Mouse (Mus musculus): ENCODE measurements around the gene Eef1a2. TPM values are rescaled to one million over a fixed set of nuclear protein-coding genes. Genes with fewer than 3 reads are reported as not detected.

Gene Eef1a2
- polyA plus RNA-seq, 1 experiment from 2014 or later = 0.32 TPM

DNA sequence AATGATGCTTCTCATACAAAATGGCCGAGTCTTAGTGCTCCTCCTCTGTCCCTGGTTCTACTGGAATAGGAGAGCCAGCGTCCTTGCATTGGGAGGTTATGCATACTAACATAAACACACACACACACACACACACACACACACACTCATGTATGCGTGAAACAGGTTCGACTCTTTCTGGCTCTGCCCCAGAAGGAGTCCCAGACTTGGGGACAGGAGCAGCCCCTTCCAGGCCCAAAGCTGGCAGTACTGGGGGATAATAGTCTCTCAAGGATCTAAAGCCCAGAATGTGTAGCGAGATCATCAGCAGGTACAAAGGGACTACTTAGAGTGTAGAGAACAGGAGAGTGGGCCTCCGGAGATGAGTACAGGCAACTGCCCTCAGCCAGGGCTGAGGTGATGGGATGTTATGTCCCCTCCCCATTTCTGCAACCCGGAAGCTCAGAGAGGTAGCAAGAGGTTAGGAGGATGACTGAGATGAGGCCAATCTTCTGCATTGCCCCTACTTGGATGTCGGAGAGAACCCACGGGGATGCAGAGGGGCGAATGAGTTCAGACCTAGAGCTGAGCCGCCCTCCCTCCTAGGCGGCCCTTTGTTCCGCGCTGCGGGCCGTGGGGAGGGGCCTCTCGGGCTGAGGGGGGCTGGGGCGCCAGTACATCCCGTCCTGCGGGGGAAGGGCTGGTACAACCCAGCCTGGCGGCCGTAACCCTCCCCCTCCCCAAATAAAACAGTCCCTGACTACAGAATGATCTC lies 22.8 kb downstream of the Eef1a2 start:
- Histone ChIP-seq H3K9me3 (ENCODE audit: control insufficient read depth, low read length) (no peaks in the 10 kb centered on the region), H3K4me2 (ENCODE audit: low read length) (peak overlapping the region; percentile 77), H3K4me1 (replicated peaks; ENCODE audit: control insufficient read depth, insufficient read depth, low read length) (0 out of 2 replicates have a peak, but pooled peaks cover 4% of the 10 kb centered on the region), H3K27ac (ENCODE audit: low read depth) (no peak overlapping the region), H3K4me3 (ENCODE audit: low read depth, low read length) (peak overlapping the region; percentile 42), H3K27me3 (replicated peaks; ENCODE audit: control insufficient read depth, insufficient read depth, low read length) (peaks cover 60% of the 10 kb centered on the region), H3K36me3 (ENCODE audit: control insufficient read depth, insufficient read depth, low read length) (no peaks in the 10 kb centered on the region), H3K9ac (ENCODE audit: low read length) (no peak overlapping the region)
- WGBS = 9% methylated on average over 22 of the region's 22 CpGs
- DNase-seq (ENCODE audit: low spot score) = no peak
- ATAC-seq (replicated peaks; ENCODE audit: low FRiP score, low TSS enrichment, low read depth) = no peak

DNA sequence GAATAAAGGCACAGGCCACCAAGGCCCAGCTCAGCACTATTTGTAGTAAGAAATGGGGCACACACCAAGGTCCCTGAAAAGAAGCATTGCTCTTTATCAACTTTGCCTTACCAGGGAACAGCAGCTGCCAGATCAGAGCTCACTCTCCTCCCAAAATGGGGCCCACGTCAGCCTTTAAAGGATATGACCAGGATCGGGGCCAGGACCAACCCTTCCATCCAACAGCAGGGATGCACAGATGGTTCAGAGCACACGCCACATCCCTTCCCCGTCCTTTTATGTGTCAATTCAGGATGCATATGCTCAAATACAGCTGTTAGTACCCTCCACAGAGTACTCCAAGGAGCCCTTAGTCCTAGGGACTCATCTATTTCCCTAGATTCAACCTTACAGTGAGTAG lies 26.6 kb downstream of the Eef1a2 start:
- H3K9me3 ChIP-seq (ENCODE audit: control insufficient read depth, low read length) = no peaks in the 10 kb centered on the region
- 62% methylated on average over 4 of the region's 4 CpGs for WGBS
- H3K27me3 ChIP-seq (replicated peaks; ENCODE audit: control insufficient read depth, insufficient read depth, low read length) = peaks cover 43% of the 10 kb centered on the region
- H3K36me3 ChIP-seq (ENCODE audit: control insufficient read depth, insufficient read depth, low read length) = no peaks in the 10 kb centered on the region
- no peak for DNase-seq (ENCODE audit: low spot score)
- H3K27ac ChIP-seq (ENCODE audit: low read depth) = no peak overlapping the region
- H3K4me2 ChIP-seq (ENCODE audit: low read length) = no peak overlapping the region
- 0 out of 2 replicates have a peak, but pooled peaks cover 4% of the 10 kb centered on the region for H3K4me1 ChIP-seq (replicated peaks; ENCODE audit: control insufficient read depth, insufficient read depth, low read length)
- H3K4me3 ChIP-seq (ENCODE audit: low read depth, low read length) = no peak overlapping the region
- H3K9ac ChIP-seq (ENCODE audit: low read length) = no peak overlapping the region
- no peak for ATAC-seq (replicated peaks; ENCODE audit: low FRiP score, low TSS enrichment, low read depth)

DNA sequence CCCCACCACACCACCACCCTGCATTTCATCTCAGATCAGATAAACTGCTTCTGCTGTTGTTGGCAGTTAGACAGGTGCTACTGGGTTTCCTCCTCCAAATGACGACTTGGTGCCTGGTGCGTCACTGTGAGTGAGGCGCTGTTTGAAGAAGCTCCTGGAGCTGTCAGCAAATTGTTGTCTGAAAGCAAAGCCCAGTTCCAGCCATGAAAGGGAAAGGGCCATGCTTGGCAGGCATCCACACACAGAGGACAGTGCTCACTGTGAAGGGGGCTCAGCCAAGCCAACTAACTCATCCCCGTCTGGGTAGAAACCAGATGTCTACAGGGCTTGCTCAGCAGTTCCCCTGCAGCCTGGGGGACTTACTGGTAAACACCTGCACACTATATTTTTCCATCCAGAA lies 27.9 kb downstream of the Eef1a2 start:
- ATAC-seq (replicated peaks; ENCODE audit: low FRiP score, low TSS enrichment, low read depth) = no peak
- no peak for DNase-seq (ENCODE audit: low spot score)
- no peaks in the 10 kb centered on the region for H3K4me1 ChIP-seq (replicated peaks; ENCODE audit: control insufficient read depth, insufficient read depth, low read length)
- H3K9me3 ChIP-seq (ENCODE audit: control insufficient read depth, low read length) = no peaks in the 10 kb centered on the region
- H3K9ac ChIP-seq (ENCODE audit: low read length) = no peak overlapping the region
- 75% methylated on average over 4 of the region's 4 CpGs for WGBS
- H3K36me3 ChIP-seq (ENCODE audit: control insufficient read depth, insufficient read depth, low read length) = no peaks in the 10 kb centered on the region
- H3K27ac ChIP-seq (ENCODE audit: low read depth) = no peak overlapping the region
- H3K4me3 ChIP-seq (ENCODE audit: low read depth, low read length) = no peak overlapping the region
- H3K27me3 ChIP-seq (replicated peaks; ENCODE audit: control insufficient read depth, insufficient read depth, low read length) = peaks cover 31% of the 10 kb centered on the region
- H3K4me2 ChIP-seq (ENCODE audit: low read length) = no peak overlapping the region

DNA sequence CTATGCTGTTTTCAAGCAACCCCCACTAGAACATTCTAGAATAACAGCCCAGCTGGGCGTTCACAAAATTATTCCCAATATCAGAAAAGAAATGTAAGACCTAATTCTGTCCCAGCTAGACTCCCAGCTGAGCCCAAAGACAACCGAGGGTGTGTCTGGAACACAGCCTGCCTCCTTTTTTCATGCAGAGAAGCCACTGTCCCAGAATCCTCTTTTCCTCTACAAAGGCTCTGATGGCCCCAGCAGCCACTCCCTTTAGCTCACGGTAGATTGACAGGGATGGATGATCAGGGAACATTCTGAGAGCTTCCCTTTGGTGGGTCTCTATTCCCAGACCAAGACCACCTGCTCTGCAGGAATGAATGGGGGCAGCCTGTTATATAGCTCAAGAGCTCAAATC lies 29.0 kb downstream of the Eef1a2 start:
- Histone ChIP-seq H3K4me3 (ENCODE audit: low read depth, low read length) (no peak overlapping the region), H3K4me2 (ENCODE audit: low read length) (no peak overlapping the region), H3K27ac (ENCODE audit: low read depth) (no peak overlapping the region), H3K27me3 (replicated peaks; ENCODE audit: control insufficient read depth, insufficient read depth, low read length) (peaks cover 19% of the 10 kb centered on the region), H3K4me1 (replicated peaks; ENCODE audit: control insufficient read depth, insufficient read depth, low read length) (no peaks in the 10 kb centered on the region), H3K36me3 (ENCODE audit: control insufficient read depth, insufficient read depth, low read length) (no peaks in the 10 kb centered on the region), H3K9me3 (ENCODE audit: control insufficient read depth, low read length) (no peaks in the 10 kb centered on the region), H3K9ac (ENCODE audit: low read length) (no peak overlapping the region)
- no peak for DNase-seq (ENCODE audit: low spot score)
- ATAC-seq (replicated peaks; ENCODE audit: low FRiP score, low TSS enrichment, low read depth) = no peak
- WGBS = 42% methylated on average over 3 of the region's 3 CpGs

DNA sequence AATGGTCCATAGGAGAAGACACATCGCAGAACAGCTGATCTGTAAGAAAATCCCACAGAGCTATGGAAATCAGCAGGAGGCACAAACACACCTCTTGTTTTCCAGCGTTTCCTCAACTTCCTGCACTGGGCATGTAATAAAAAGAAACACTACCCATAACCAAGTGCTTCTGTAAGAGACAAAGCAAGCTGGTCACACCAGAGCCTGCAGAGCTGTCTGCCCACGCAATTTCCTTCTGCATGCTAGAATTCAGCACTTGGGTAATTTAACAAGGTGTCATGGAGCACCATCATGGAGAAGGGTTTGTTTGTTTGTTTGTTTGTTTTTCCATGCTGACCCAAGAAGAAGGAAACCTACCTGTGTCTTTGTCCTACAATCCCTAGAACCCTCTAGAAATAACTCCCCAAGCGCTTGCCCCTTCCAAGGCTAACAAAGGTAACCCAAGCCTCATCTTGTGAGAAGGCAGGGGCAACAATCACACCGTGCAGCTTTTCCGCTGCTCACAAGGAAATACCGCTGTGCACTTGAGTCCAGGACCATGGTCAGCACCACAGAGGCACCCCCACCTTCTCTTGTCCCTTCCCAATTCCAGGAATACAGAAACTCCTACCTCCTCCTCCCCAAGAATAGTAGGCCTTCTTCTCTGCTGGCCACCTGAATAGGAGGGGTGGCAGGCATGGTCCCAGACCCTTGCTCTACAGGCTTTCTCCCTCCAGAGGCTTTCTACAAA lies 30.9 kb downstream of the Eef1a2 start:
- no peaks in the 10 kb centered on the region for H3K4me1 ChIP-seq (replicated peaks; ENCODE audit: control insufficient read depth, insufficient read depth, low read length)
- H3K27ac ChIP-seq (ENCODE audit: low read depth) = no peak overlapping the region
- H3K9ac ChIP-seq (ENCODE audit: low read length) = no peak overlapping the region
- peaks cover 4% of the 10 kb centered on the region; the same call in 1 of the 2 replicates for H3K27me3 ChIP-seq (replicated peaks; ENCODE audit: control insufficient read depth, insufficient read depth, low read length)
- ATAC-seq (replicated peaks; ENCODE audit: low FRiP score, low TSS enrichment, low read depth) (no peak), DNase-seq (ENCODE audit: low spot score) (no peak)
- H3K4me2 ChIP-seq (ENCODE audit: low read length) = no peak overlapping the region
- 41% methylated on average over 7 of the region's 7 CpGs for WGBS
- no peak overlapping the region for H3K4me3 ChIP-seq (ENCODE audit: low read depth, low read length)
- no peaks in the 10 kb centered on the region for H3K36me3 ChIP-seq (ENCODE audit: control insufficient read depth, insufficient read depth, low read length)
- no peaks in the 10 kb centered on the region for H3K9me3 ChIP-seq (ENCODE audit: control insufficient read depth, low read length)

DNA sequence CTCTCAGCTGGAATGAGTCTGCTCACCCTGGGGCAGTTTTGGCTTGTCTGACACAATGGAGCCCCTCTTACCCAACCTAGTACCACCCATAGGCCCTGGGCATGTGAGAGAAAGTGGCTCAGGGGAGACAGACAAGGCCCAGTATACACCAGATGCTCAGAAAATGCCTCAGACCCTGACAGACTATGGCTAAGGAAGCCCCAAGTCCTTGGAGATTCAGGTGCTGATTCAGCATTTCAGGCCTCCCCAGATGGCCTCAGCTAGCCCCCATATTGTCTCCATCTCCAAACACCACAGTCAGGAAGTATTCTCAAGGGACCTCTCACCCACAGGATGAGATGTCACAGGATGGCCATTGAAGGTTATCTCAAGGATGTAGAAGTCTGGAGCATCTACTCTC lies 34.2 kb downstream of the Eef1a2 start:
- ATAC-seq (replicated peaks; ENCODE audit: low FRiP score, low TSS enrichment, low read depth) (no peak), DNase-seq (ENCODE audit: low spot score) (no peak)
- Histone ChIP-seq H3K4me3 (ENCODE audit: low read depth, low read length) (no peak overlapping the region), H3K4me2 (ENCODE audit: low read length) (no peak overlapping the region), H3K27me3 (replicated peaks; ENCODE audit: control insufficient read depth, insufficient read depth, low read length) (no peaks in the 10 kb centered on the region), H3K4me1 (replicated peaks; ENCODE audit: control insufficient read depth, insufficient read depth, low read length) (no peaks in the 10 kb centered on the region), H3K36me3 (ENCODE audit: control insufficient read depth, insufficient read depth, low read length) (no peaks in the 10 kb centered on the region), H3K9ac (ENCODE audit: low read length) (no peak overlapping the region), H3K27ac (ENCODE audit: low read depth) (no peak overlapping the region), H3K9me3 (ENCODE audit: control insufficient read depth, low read length) (no peaks in the 10 kb centered on the region)

DNA sequence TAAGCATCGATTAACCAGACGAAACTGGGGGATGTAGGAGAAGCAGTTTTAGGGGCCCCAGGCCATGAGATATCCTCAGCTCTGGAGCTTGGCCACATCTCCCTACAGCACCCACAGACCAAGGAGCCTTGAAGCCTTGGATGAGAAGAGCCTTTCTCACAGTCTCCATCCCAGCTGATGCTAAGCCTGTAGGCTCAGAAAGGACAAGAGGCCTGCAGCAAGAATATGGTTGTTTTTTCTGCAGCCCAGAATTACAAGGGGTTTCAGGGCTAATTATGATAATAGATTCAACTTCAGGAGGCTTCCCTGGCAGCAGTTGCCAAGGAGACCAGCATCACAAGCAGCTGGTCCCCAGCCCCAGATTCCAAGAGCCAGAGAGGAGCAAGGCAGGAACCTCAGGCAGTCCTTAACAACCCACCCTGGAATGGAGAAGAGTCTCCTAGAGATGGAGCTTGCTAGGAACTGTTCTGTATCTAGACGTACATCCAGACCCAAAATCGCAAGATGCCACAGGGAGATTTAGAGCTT lies 35.8 kb downstream of the Eef1a2 start:
- ATAC-seq (replicated peaks; ENCODE audit: low FRiP score, low TSS enrichment, low read depth) = no peak
- no peaks in the 10 kb centered on the region for H3K4me1 ChIP-seq (replicated peaks; ENCODE audit: control insufficient read depth, insufficient read depth, low read length)
- no peak for DNase-seq (ENCODE audit: low spot score)
- no peak overlapping the region for H3K4me3 ChIP-seq (ENCODE audit: low read depth, low read length)
- H3K9me3 ChIP-seq (ENCODE audit: control insufficient read depth, low read length) = no peaks in the 10 kb centered on the region
- H3K27me3 ChIP-seq (replicated peaks; ENCODE audit: control insufficient read depth, insufficient read depth, low read length) = no peaks in the 10 kb centered on the region
- no peak overlapping the region for H3K9ac ChIP-seq (ENCODE audit: low read length)
- no peaks in the 10 kb centered on the region for H3K36me3 ChIP-seq (ENCODE audit: control insufficient read depth, insufficient read depth, low read length)
- WGBS = 86% methylated on average over 4 of the region's 4 CpGs
- no peak overlapping the region for H3K27ac ChIP-seq (ENCODE audit: low read depth)
- H3K4me2 ChIP-seq (ENCODE audit: low read length) = no peak overlapping the region

DNA sequence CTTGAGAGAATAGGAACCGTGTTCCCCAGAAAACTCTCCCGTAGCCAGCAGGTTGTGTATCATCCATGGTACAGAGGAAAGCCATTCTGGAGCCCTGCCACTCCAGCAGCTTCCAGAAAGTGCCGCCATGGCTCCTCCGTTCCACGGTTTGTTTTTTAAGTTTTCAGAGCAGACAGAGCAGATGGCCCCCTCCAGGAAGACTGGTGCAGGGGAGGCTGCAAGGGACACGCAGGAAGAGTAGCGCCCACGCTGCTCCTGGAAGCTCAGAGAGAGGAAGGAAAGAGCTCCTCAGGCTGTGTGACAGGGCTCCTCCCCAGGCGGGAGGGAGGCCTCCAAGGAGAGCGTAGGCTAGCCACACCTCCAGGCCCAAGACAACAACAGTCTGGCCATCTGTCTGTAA lies 36.9 kb downstream of the Eef1a2 start:
- Histone ChIP-seq H3K36me3 (ENCODE audit: control insufficient read depth, insufficient read depth, low read length) (no peaks in the 10 kb centered on the region), H3K4me3 (ENCODE audit: low read depth, low read length) (no peak overlapping the region), H3K27ac (ENCODE audit: low read depth) (no peak overlapping the region), H3K4me2 (ENCODE audit: low read length) (no peak overlapping the region), H3K9me3 (ENCODE audit: control insufficient read depth, low read length) (no peaks in the 10 kb centered on the region), H3K9ac (ENCODE audit: low read length) (no peak overlapping the region), H3K27me3 (replicated peaks; ENCODE audit: control insufficient read depth, insufficient read depth, low read length) (no peaks in the 10 kb centered on the region), H3K4me1 (replicated peaks; ENCODE audit: control insufficient read depth, insufficient read depth, low read length) (no peaks in the 10 kb centered on the region)
- WGBS = 25% methylated on average over 10 of the region's 10 CpGs
- DNase-seq (ENCODE audit: low spot score) (no peak), ATAC-seq (replicated peaks; ENCODE audit: low FRiP score, low TSS enrichment, low read depth) (no peak)
